Mouse (Mus musculus) ES-E14 (cell line): ENCODE data around the gene Elp5. TPM values are rescaled to one million over a fixed set of nuclear protein-coding genes. Genes with fewer than 3 reads are reported as not detected.

Source experiments
- DNase-seq: peaks from one replicate; pipeline ENCODE4 v3.0.0-alpha.2; 2013; ENCODE audit warnings: low read depth, low spot score
- H3K27ac ChIP-seq: 2 replicates; pipeline ENCODE4 v1.5.1; 2012; ENCODE audit warnings: low read depth, mild to moderate bottlenecking, low read length, moderate library complexity, mixed read lengths; ENCODE audit not compliant: poor library complexity, insufficient read depth, severe bottlenecking
- H3K36me3 ChIP-seq: 2 replicates; pipeline ENCODE4 v1.6.1; 2012; ENCODE audit warnings: mild to moderate bottlenecking, low read length, moderate library complexity, mixed read lengths; ENCODE audit not compliant: control insufficient read depth, poor library complexity, insufficient read depth, severe bottlenecking
- H3K4me1 ChIP-seq, 2 experiments: fragments of 150-350 bp in 1 of 2; sonication (generic) in 1 of 2; 2 replicates each; pipeline ENCODE4 v1.6.1; 2012; ENCODE audit warnings: low read length in 2 of 2, mild to moderate bottlenecking in 1 of 2, mixed read lengths in 1 of 2; ENCODE audit not compliant: control insufficient read depth in 2 of 2, insufficient read depth in 2 of 2, poor library complexity in 1 of 2
- H3K4me3 ChIP-seq, 2 experiments: fragments of 150-350 bp in 1 of 2; sonication (generic) in 1 of 2; 2 replicates each; pipeline ENCODE4 v1.5.1; 2012; ENCODE audit warnings: low read length in 2 of 2, low read depth in 1 of 2, mild to moderate bottlenecking in 1 of 2, mixed read lengths in 1 of 2; ENCODE audit not compliant: insufficient read depth in 1 of 2, poor library complexity in 1 of 2, severe bottlenecking in 1 of 2
- H3K9ac ChIP-seq: 2 replicates; pipeline ENCODE4 v1.6.1; 2012; ENCODE audit warnings: low read depth, mild to moderate bottlenecking, low read length, mixed read lengths; ENCODE audit not compliant: poor library complexity, insufficient read depth, severe bottlenecking
- H3K9me3 ChIP-seq: fragments of 150-350 bp; sonication (generic); 2 replicates; pipeline ENCODE4 v1.6.1; 2012; ENCODE audit warnings: low read depth, mild to moderate bottlenecking, low read length; ENCODE audit not compliant: control insufficient read depth, insufficient read depth
- CHD2 ChIP-seq: IDR thresholded peaks from 2 replicates; pipeline ENCODE4 v1.6.1; 2014; ENCODE audit warnings: mild to moderate bottlenecking, low read depth, low read length, inconsistent platforms
- HCFC1 ChIP-seq: IDR thresholded peaks from 2 replicates; pipeline ENCODE4 v1.6.1; 2012; ENCODE audit warnings: low read length, inconsistent platforms, borderline replicate concordance; ENCODE audit not compliant: insufficient read depth
- MAFK ChIP-seq: IDR thresholded peaks from 2 replicates; pipeline ENCODE4 v1.6.1; 2014; ENCODE audit warnings: mild to moderate bottlenecking, low read depth, low read length, inconsistent platforms; ENCODE audit not compliant: insufficient read depth
- ZC3H11A ChIP-seq: IDR thresholded peaks from 2 replicates; pipeline ENCODE4 v1.6.1; 2012; ENCODE audit warnings: low read depth, mild to moderate bottlenecking, inconsistent platforms, low read length, borderline replicate concordance
- ZNF384 ChIP-seq: IDR thresholded peaks from 2 replicates; pipeline ENCODE4 v1.6.1; 2012; ENCODE audit warnings: low read depth, low read length, inconsistent platforms
- in situ Hi-C, 2 experiments: fragments of 600-800 bp; cut with MboI; formaldehyde crosslinking; loops; one replicate each; pipeline ENCODE4 v1.15.1; 2025; ENCODE audit warnings: low sequenced_read_pairs in 2 of 2, inconsistent platforms in 1 of 2; ENCODE audit not compliant: unreplicated experiment in 2 of 2
- total RNA-seq: library from RNA; depleted of rRNA; stranded (reverse); fragments of 300-350 nt; gene quantifications from 2 replicates; pipeline ENCODE4 v1.2.3, GENCODE M21; 2012

The Elp5 gene
- total RNA-seq, 1 experiment = 87.9 TPM

DNA sequence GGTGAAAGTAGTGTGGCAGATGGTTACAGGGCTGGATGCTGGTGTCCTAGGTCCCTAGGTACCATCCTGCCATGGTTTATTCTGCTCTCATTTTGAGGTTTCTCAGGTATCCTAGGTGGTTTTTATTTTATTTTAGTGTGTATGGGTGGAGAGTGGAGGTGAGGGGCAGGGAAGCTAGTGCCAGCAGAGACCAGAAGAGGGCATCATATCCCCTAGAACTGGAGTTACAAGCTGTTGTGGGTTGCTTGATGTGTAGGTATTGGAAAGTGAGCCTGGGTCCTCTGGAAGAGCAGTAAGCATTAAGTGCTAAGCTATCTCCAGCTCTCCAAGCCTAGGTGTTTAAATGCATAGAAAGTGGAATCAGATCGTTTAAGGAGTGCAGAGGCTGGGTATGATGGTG, 30.0 kb downstream of the Elp5 start:
- no peak for TF ChIP-seq ZC3H11A
- TF ChIP-seq ZNF384 = no peak
- TF ChIP-seq CHD2 = no peak
- TF ChIP-seq MAFK = no peak
- no peak for TF ChIP-seq HCFC1
- DNase-seq = no peak
- Histone ChIP-seq H3K9ac (no peak overlapping the region), H3K9me3 (no peaks in the 10 kb centered on the region), H3K36me3 (no peaks in the 10 kb centered on the region), H3K4me1 (peaks cover 0 to 6% of the 10 kb centered on the region in 2 experiments; a peak in 1 of 4 replicates), H3K27ac (no peak overlapping the region), H3K4me3 (no peak overlapping the region)
- in situ Hi-C loops = no loop called here

DNA sequence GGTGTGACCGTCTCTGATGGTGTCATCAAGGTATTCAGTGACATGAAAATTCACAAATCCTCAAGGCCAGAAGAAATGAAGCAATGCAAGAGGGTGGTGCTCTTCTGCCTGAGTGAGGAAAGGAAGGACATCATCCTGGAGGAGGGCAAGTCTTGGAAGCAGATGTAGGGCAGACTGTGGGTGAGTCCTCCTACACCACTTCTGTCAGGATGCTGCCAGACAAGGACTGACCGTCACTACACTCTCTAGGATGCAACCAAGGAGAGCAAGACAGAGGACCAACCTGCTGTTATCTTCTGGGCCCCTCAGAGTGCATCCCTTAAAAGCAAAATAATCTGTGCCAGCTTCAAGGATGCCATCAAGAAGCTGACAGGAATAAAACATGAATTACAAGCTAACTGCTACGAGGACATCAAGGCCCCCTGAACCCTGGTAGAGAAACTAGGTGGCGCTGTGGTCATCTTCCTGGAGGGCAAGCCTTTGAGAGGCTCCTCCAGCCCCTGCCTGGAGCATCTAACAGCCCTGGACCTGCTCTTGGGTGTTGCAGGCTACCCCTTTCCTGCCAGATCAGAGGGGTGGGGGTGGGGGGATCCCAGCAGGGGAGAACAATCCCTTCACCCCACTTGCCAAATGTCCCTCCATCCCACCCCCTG, 31.4 kb downstream of the Elp5 start:
- Histone ChIP-seq H3K9me3 (no peaks in the 10 kb centered on the region), H3K9ac (no peak overlapping the region), H3K4me3 (no peak overlapping the region), H3K36me3 (no peaks in the 10 kb centered on the region), H3K27ac (no peak overlapping the region), H3K4me1 (peaks cover 0 to 11% of the 10 kb centered on the region in 2 experiments; a peak in 1 of 4 replicates)
- DNase-seq = no peak
- in situ Hi-C loops = no loop called here
- no peak for TF ChIP-seq ZC3H11A
- TF ChIP-seq CHD2 = no peak
- no peak for TF ChIP-seq HCFC1
- TF ChIP-seq ZNF384 = no peak
- no peak for TF ChIP-seq MAFK

DNA sequence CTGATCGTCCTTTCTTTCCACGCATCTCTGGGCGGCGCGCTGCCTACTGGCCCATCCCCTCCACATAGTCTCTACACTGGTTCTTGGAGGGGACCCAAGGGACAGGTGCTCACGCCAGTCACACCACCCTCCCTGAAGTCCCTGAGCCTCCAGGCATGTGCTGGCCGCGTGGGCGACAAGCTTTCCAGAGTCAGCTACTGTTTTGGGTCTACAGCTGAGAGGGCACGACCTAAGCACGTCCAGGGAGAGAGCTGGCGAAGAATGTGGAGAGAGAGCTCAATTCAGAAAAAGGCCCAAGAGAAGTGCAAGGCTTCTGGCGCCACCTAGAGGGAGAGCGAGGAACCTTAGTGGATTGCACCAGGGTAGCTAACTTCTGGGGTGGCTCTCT, 33.6 kb downstream of the Elp5 start:
- H3K4me3 ChIP-seq = peak overlapping the region; percentile 49 to 89; a peak in 3 of 4 replicates
- H3K36me3 ChIP-seq = no peaks in the 10 kb centered on the region; the same call in 1 of the 2 replicates
- peak overlapping the region; percentile 44 for H3K9ac ChIP-seq
- no peaks in the 10 kb centered on the region for H3K9me3 ChIP-seq
- DNase-seq = peak; percentile 92
- TF ChIP-seq ZNF384 = no peak
- TF ChIP-seq ZC3H11A = peak; percentile 54; the same call in 1 of the 2 replicates
- in situ Hi-C loops = no loop called here
- H3K4me1 ChIP-seq = peaks cover 0 to 12% of the 10 kb centered on the region in 2 experiments; a peak in 1 of 4 replicates
- H3K27ac ChIP-seq = no peak overlapping the region

DNA sequence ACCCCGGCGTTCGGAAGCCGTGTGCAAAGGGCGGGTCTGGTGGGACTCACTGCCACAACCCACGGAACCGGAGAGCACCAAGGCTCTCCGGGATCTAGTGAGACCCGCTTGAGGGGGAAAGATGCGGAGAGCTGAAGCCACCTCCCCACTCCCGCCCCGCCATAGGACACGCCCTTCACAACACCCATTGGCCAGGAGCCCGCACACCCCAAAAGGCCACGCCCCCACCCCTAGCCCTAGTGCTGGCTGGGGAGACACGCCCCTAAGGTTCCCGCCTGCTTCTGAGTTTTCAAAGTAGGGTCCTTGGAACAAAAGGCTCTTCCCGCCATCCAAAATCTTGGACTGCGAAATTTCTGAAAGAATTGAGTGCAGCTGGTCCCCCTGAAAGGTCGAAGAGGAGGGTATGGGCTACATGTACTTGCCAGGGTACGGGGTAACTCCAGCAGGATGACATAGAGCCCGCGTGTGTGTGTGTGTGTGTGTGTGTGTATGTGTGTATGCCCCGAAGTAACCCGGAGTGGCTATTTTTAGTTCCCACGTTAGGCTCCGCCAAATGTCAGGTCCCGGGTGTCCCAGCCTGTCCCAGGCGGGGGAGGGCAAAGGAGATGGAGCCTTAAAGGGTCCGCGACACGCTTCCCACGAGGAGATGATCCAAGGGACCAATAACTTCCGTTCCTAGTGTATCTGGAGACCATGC, 34.1 kb downstream of the Elp5 start, which contains the start of gene Slc2a4:
TSS of gene Slc2a4 (minus strand) at position 123 of the 697 bp plus-strand sequence.
- DNase-seq = peak; percentile 96
- Histone ChIP-seq H3K4me1 (peaks cover 0 to 12% of the 10 kb centered on the region in 2 experiments; a peak in 1 of 4 replicates), H3K9me3 (no peaks in the 10 kb centered on the region), H3K9ac (peak within 1 kb of the TSS; percentile 44), H3K4me3 (peak within 1 kb of the TSS; percentile 58 to 89), H3K36me3 (no peaks in the 10 kb centered on the region; the same call in 1 of the 2 replicates), H3K27ac (no peak within 1 kb of the TSS)
- in situ Hi-C loops = no loop called here
- TF ChIP-seq ZC3H11A (no peak), HCFC1 (no peak), CHD2 (no peak), MAFK (no peak), ZNF384 (no peak)
